Mouse (Mus musculus): ENCODE measurements around the gene Wbp2nl. TPM values are rescaled to one million over a fixed set of nuclear protein-coding genes. Genes with fewer than 3 reads are reported as not detected.

Wbp2nl gene
- polyA plus RNA-seq (2017; shearing (Covaris generic)) = not detected

DNA sequence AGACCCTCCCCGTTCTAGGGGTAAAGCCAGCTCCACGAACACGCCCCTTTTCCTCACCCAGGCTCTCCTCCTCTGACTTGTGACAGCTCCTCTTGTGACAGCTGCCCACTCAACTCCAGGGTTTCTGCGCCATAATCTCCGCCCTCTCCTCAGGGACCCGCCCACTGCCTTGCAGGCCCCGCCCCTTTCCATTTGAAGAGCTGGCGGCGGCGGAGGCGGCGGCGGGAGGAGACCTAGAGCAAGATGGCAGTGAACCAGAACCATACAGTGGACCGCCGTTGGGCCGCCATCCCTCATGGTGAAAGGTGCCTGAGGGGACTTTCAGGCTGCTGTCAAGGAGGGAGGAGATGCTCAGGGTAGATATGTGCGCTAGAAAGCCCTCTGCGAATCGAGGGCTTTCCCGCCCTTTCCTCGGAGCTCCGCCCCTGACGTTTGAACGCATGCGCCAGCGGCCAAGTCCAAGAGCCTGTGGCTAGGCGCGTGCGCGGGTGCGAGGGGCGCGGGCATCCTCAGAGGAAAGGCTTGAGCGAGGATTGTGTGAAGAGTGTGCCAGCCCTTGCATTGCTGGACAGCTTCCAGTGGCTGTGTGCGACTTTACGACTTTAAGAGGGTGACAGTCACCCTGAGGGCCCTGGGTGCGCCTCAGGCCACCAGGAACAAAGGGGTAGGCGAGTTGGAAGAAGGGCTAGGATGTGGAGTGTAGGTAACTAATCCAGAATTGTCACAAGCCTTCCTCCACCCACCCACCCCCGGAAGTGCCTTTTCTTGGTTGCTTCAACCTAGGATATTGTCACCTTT, at the start of gene Wbp2nl:
Gene Wbp2nl (plus strand): TSS at position 191 of the 798 bp plus-strand sequence.

DNA sequence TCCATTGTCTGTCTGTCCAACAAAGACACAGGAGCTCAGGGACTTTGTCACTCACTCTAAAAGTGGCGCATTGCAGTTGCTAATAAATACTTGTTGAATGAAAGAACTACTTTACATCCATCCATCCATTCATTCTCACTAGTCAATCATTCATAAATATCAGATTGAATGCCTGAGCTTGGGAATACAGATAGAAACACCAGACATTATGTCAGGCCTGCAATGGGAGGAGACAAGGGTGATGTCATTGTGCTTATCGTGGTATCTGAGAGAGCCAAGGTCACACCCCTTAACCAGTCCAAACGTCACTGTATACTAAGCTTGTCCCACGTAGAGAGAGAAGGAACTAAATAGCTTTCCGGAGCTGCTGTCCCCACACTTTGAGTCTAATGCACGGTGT, 46.7 kb upstream of the Wbp2nl start, which contains the start of gene 1500009C09Rik:
Gene 1500009C09Rik (plus strand): TSS at position 301 of the 400 bp plus-strand sequence.

DNA sequence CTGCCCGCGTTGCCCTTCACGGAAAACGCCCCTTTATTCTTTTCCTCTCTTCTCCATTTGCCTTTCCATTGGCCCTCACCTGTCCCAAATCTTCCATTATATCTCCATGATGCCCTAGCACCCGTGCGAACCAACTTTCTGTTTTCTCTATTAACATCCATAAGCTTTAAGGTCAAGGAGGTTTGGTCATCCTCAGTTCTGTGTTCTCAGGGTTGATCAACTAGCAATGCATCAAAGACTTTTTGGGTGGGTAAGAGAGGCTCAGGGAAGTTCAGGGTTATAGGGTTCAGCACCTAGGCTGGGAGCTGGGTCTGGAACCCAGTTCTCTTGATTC, 24.2 kb upstream of the Wbp2nl start, which contains the start of gene Sept3:
Gene Sept3 (plus strand): TSS at position 301 of the 334 bp plus-strand sequence.

DNA sequence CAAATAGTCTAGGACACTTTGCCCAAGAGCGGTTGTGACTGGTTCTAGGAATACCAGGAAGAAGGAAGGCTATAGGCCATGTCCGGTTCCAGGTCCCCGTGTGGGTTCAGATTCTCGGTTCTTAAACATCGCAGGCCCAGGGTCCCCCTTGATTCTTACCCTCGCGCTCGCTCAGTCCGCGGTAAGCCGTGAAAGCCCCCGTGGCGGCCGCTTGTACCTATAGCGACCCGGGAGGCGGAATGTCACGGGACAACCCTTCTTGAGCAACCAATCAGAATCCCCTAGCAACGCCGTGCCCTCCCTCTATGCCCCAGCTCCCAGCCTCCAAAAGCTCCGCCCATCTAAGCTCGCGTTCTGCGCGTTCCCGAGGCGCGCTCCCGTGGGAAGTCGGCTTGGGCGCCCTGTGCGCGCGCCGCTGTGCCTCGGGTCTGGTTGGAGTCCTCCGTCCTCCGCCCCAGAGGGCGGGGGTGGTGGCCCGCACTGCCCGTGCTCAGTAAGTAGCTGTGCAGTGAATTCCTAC, 39.9 kb downstream of the Wbp2nl start, which contains the start of the genes Naga, Pheta2 and Smdt1:
Gene Naga (minus strand): TSS at position 333 of the 520 bp plus-strand sequence.
Gene Pheta2 (plus strand): TSS at position 350 of the 520 bp plus-strand sequence.
Gene Smdt1 (plus strand): TSS at position 367 of the 520 bp plus-strand sequence.

DNA sequence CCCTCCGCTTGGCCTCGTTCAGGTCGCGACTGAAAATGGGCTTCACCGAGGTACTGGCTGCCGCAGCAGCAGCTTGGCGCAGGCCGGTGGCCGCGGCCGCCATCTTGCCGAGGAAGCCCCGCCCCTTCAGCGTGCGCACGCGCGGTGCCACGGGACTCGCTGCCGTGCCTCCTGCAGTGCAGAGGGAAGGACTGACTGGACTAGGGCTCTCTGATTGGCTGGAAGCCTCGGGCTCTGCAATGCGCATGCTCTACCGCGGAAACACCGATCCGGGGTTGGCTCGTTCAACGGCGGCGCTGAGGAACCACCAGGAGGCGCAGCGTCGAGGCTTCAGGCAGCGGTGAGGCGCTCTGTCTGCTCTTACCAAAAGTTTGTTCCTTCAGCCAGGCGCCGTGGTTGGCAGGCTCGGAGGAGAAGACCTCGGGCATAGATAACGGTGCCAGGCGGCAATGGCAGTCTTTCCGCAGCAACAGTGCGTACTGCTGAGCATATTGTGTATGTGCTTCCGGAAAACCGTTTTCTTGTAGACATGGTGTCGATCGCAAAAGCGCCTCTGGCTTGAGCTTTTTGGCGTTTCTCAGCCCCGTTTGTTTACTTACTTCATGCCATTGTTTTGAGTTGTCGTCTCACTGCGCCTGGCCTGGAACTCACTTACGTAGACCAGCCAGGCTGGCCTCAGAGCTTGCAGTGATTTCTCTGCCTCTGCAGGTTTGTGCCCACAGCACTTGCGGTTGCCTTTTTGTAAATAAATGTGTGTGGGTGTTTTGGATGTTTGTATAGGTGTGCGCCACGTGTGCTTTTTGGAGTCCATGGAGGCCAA, 55.6 kb downstream of the Wbp2nl start, which contains the start of gene Ndufa6:
Gene Ndufa6 (minus strand): TSS at position 197 of the 820 bp plus-strand sequence.

Other genes starting within 250 kb of the Wbp2nl start
- gene 4930407I10Rik, start 239.8 kb upstream of the Wbp2nl start, polyA plus RNA-seq (2017; shearing (Covaris generic)) = not detected
- under 1 TPM in 1 of 2 experiments, not detected in 1; 0.22 TPM for gene Mei1, start 229.0 kb upstream of the Wbp2nl start, polyA plus RNA-seq (2017; shearing (Covaris generic))
- gene Ccdc134, start 171.0 kb upstream of the Wbp2nl start, polyA plus RNA-seq (2017; shearing (Covaris generic)) = 10 to 100 TPM; 25.7 to 27.7 TPM
- 100 to 1,000 TPM in 1 of 2 experiments, 10 to 100 TPM in 1; 59.7 to 125 TPM for gene Srebf2, start 151.8 kb upstream of the Wbp2nl start, polyA plus RNA-seq (2017; shearing (Covaris generic))
- gene Shisa8, start 86.1 kb upstream of the Wbp2nl start, polyA plus RNA-seq (2017; shearing (Covaris generic)) = under 1 TPM; 0.20 to 0.25 TPM
- 1 to 10 TPM; 4.7 to 6.4 TPM for gene Tnfrsf13c, start 74.6 kb upstream of the Wbp2nl start, polyA plus RNA-seq (2017; shearing (Covaris generic))
- gene Cenpm, start 54.2 kb upstream of the Wbp2nl start, polyA plus RNA-seq (2017; shearing (Covaris generic)) = 10 to 100 TPM; 10.2 to 11.3 TPM
- not detected for gene 1500009C09Rik, start 46.6 kb upstream of the Wbp2nl start, polyA plus RNA-seq (2017; shearing (Covaris generic))
- under 1 TPM in 1 of 2 experiments, not detected in 1; 0.66 TPM for gene Sept3, start 24.1 kb upstream of the Wbp2nl start, polyA plus RNA-seq (2017; shearing (Covaris generic))
- gene Naga, start 40.0 kb downstream of the Wbp2nl start, polyA plus RNA-seq (2017; shearing (Covaris generic)) = 10 to 100 TPM; 47.9 to 63.9 TPM
- gene Pheta2, start 40.0 kb downstream of the Wbp2nl start, polyA plus RNA-seq (2017; shearing (Covaris generic)) = 10 to 100 TPM in 1 of 2 experiments, 1 to 10 TPM in 1; 3.2 to 11.3 TPM
- gene Smdt1, start 40.0 kb downstream of the Wbp2nl start, polyA plus RNA-seq (2017; shearing (Covaris generic)) = 100 to 1,000 TPM; 231 to 276 TPM
- gene Ndufa6, start 55.4 kb downstream of the Wbp2nl start, polyA plus RNA-seq (2017; shearing (Covaris generic)) = 100 to 1,000 TPM; 296 to 458 TPM
- gene Cyp2d22, start 81.3 kb downstream of the Wbp2nl start, polyA plus RNA-seq (2017; shearing (Covaris generic)) = 1 to 10 TPM; 3.4 to 5.0 TPM
- gene Cyp2d11, start 95.1 kb downstream of the Wbp2nl start, polyA plus RNA-seq (2017; shearing (Covaris generic)) = not detected
- gene Cyp2d10, start 108.2 kb downstream of the Wbp2nl start, polyA plus RNA-seq (2017; shearing (Covaris generic)) = not detected
- gene Cyp2d9, start 134.5 kb downstream of the Wbp2nl start, polyA plus RNA-seq (2017; shearing (Covaris generic)) = under 1 TPM in 1 of 2 experiments, not detected in 1; 0.31 TPM